Mouse (Mus musculus) embryonic facial prominence, embryonic 15.5 days (tissue): ENCODE data around the gene Zc3h13. TPM values are rescaled to one million over a fixed set of nuclear protein-coding genes. Genes with fewer than 3 reads are reported as not detected.

Experiments
- ATAC-seq: fragments of 200-750 bp; cut with Nextera tagmentation; 2 replicates; pipeline ENCODE4 v1.8.0; 2017; ENCODE audit warnings: low read depth, moderate TSS enrichment; ENCODE audit not compliant: insufficient number of reproducible peaks, low FRiP score, low TSS enrichment
- H3K27ac ChIP-seq: fragments of 300-500 bp; sonication (generic); replicated peaks from 2 replicates; pipeline ENCODE4 v1.5.1; 2015; ENCODE audit warnings: mild to moderate bottlenecking, inconsistent platforms
- H3K27me3 ChIP-seq: fragments of 300-500 bp; sonication (generic); 2 replicates; pipeline ENCODE4 v1.6.1; 2015; ENCODE audit warnings: inconsistent platforms
- H3K36me3 ChIP-seq: fragments of 300-500 bp; sonication (generic); 2 replicates; pipeline ENCODE4 v1.6.1; 2015; ENCODE audit warnings: mild to moderate bottlenecking, inconsistent platforms
- H3K4me1 ChIP-seq: fragments of 300-500 bp; sonication (generic); 2 replicates; pipeline ENCODE4 v1.6.1; 2015; ENCODE audit warnings: inconsistent platforms
- H3K4me2 ChIP-seq: fragments of 300-500 bp; sonication (generic); replicated peaks from 2 replicates; pipeline ENCODE4 v1.6.1; 2015; ENCODE audit warnings: mild to moderate bottlenecking, inconsistent platforms
- H3K4me3 ChIP-seq: fragments of 300-500 bp; sonication (generic); replicated peaks from 2 replicates; pipeline ENCODE4 v1.5.1; 2015; ENCODE audit warnings: mild to moderate bottlenecking, inconsistent platforms
- H3K9ac ChIP-seq: fragments of 300-500 bp; sonication (generic); 2 replicates; pipeline ENCODE4 v1.6.1; 2015; ENCODE audit warnings: inconsistent platforms
- H3K9me3 ChIP-seq: fragments of 300-500 bp; sonication (generic); replicated peaks from 2 replicates; pipeline ENCODE4 v1.6.1; 2016; ENCODE audit warnings: inconsistent platforms
- WGBS: fragments of 180-500 bp; shearing (Covaris S2); methylation state at CpG from one replicate; pipeline ENCODE4 v1.1.7; 2015; 5-methylcytosine and 5-hydroxymethylcytosine counted together
- polyA plus RNA-seq: library from polyadenylated mRNA; unstranded; fragments of >200 nt; fragmentation: Nextera tagmentation; extraction: Ambion mirVana; gene quantifications from 2 replicates; pipeline ENCODE4 v1.2.1, GENCODE M21; 2015

The Zc3h13 gene
- polyA plus RNA-seq, 1 experiment from 2014 or later, result 34.2 TPM

- H3K4me1 ChIP-seq, result no peaks in the 10 kb centered on the region
- H3K9ac ChIP-seq, result no peak overlapping the region
- H3K27me3 ChIP-seq, result no peaks in the 10 kb centered on the region
- no peak overlapping the region for H3K4me3 ChIP-seq
- H3K4me2 ChIP-seq, result no peak overlapping the region
- no peak for ATAC-seq
- 75% methylated on average over 8 of the region's 8 CpGs for WGBS
- peaks cover 49% of the 10 kb centered on the region for H3K36me3 ChIP-seq
- H3K27ac ChIP-seq, result no peak overlapping the region
- no peaks in the 10 kb centered on the region for H3K9me3 ChIP-seq
These were observed 43.9 kb downstream of the Zc3h13 start for GRCm38 (mm10) chr14:75328062-75328461.

- peaks cover 46% of the 10 kb centered on the region for H3K36me3 ChIP-seq
- no peaks in the 10 kb centered on the region for H3K9me3 ChIP-seq
- H3K4me2 ChIP-seq, result no peak overlapping the region
- no peak overlapping the region for H3K27ac ChIP-seq
- WGBS, result 81% methylated on average over 6 of the region's 6 CpGs
- no peak for ATAC-seq
- H3K27me3 ChIP-seq, result no peaks in the 10 kb centered on the region
- H3K4me1 ChIP-seq, result no peaks in the 10 kb centered on the region
- H3K9ac ChIP-seq, result no peak overlapping the region
- no peak overlapping the region for H3K4me3 ChIP-seq
These were observed 46.4 kb downstream of the Zc3h13 start for GRCm38 (mm10) chr14:75330621-75331020.

GRCm38 (mm10) chr14:75334321-75334720 lies 50.1 kb downstream of the Zc3h13 start:
- H3K27ac ChIP-seq, result no peak overlapping the region
- H3K4me2 ChIP-seq, result no peak overlapping the region
- H3K4me3 ChIP-seq, result no peak overlapping the region
- 93% methylated on average over 4 of the region's 4 CpGs for WGBS
- no peak for ATAC-seq
- peaks cover 64% of the 10 kb centered on the region for H3K36me3 ChIP-seq
- H3K9me3 ChIP-seq, result no peaks in the 10 kb centered on the region
- H3K9ac ChIP-seq, result no peak overlapping the region
- H3K4me1 ChIP-seq, result no peaks in the 10 kb centered on the region
- no peaks in the 10 kb centered on the region for H3K27me3 ChIP-seq

GRCm38 (mm10) chr14:75337884-75338283 lies 53.7 kb downstream of the Zc3h13 start:
- ATAC-seq, result no peak
- Histone ChIP-seq H3K4me2 (no peak overlapping the region), H3K27ac (no peak overlapping the region), H3K36me3 (peaks cover 40% of the 10 kb centered on the region), H3K9me3 (no peaks in the 10 kb centered on the region), H3K9ac (no peak overlapping the region), H3K27me3 (no peaks in the 10 kb centered on the region), H3K4me3 (no peak overlapping the region), H3K4me1 (no peaks in the 10 kb centered on the region)
- 93% methylated on average over 2 of the region's 2 CpGs for WGBS

- no peak overlapping the region for H3K27ac ChIP-seq
- H3K9me3 ChIP-seq, result no peaks in the 10 kb centered on the region
- WGBS, result 69% methylated on average over 5 of the region's 5 CpGs
- no peaks in the 10 kb centered on the region for H3K4me1 ChIP-seq
- no peaks in the 10 kb centered on the region for H3K27me3 ChIP-seq
- no peak overlapping the region for H3K4me3 ChIP-seq
- H3K4me2 ChIP-seq, result no peak overlapping the region
- H3K9ac ChIP-seq, result no peak overlapping the region
- H3K36me3 ChIP-seq, result peaks cover 11% of the 10 kb centered on the region; the same call in 1 of the 2 replicates
- no peak for ATAC-seq
These were observed 61.9 kb downstream of the Zc3h13 start for GRCm38 (mm10) chr14:75346041-75346440.

GRCm38 (mm10) chr14:75351626-75352025 lies 67.5 kb downstream of the Zc3h13 start:
- Histone ChIP-seq H3K36me3 (no peaks in the 10 kb centered on the region), H3K4me1 (no peaks in the 10 kb centered on the region), H3K27me3 (no peaks in the 10 kb centered on the region), H3K9me3 (no peaks in the 10 kb centered on the region), H3K4me3 (no peak overlapping the region), H3K4me2 (no peak overlapping the region), H3K9ac (no peak overlapping the region), H3K27ac (no peak overlapping the region)
- WGBS, result 38% methylated on average over 4 of the region's 4 CpGs
- ATAC-seq, result no peak

GRCm38 (mm10) chr14:75363316-75363715 lies 79.1 kb downstream of the Zc3h13 start:
- no peak overlapping the region for H3K27ac ChIP-seq
- H3K36me3 ChIP-seq, result no peaks in the 10 kb centered on the region
- no peaks in the 10 kb centered on the region for H3K4me1 ChIP-seq
- no peak overlapping the region for H3K9ac ChIP-seq
- ATAC-seq, result no peak
- H3K27me3 ChIP-seq, result no peaks in the 10 kb centered on the region
- H3K9me3 ChIP-seq, result no peaks in the 10 kb centered on the region
- no peak overlapping the region for H3K4me3 ChIP-seq
- 55% methylated on average over 6 of the region's 6 CpGs for WGBS
- no peak overlapping the region for H3K4me2 ChIP-seq

- WGBS, result 77% methylated on average over 9 of the region's 9 CpGs
- Histone ChIP-seq H3K9me3 (no peaks in the 10 kb centered on the region), H3K4me3 (no peak overlapping the region), H3K4me1 (no peaks in the 10 kb centered on the region), H3K4me2 (no peak overlapping the region), H3K27ac (no peak overlapping the region), H3K27me3 (no peaks in the 10 kb centered on the region), H3K9ac (no peak overlapping the region), H3K36me3 (no peaks in the 10 kb centered on the region)
- ATAC-seq, result no peak
These were observed 81.3 kb downstream of the Zc3h13 start for GRCm38 (mm10) chr14:75365301-75366035.

GRCm38 (mm10) chr14:75366741-75367140 lies 82.6 kb downstream of the Zc3h13 start:
- WGBS, result 24% methylated on average over 11 of the region's 11 CpGs
- no peak for ATAC-seq
- no peak overlapping the region for H3K4me3 ChIP-seq
- no peak overlapping the region for H3K27ac ChIP-seq
- H3K4me2 ChIP-seq, result no peak overlapping the region
- H3K27me3 ChIP-seq, result no peaks in the 10 kb centered on the region
- H3K4me1 ChIP-seq, result no peaks in the 10 kb centered on the region
- H3K36me3 ChIP-seq, result no peaks in the 10 kb centered on the region
- no peak overlapping the region for H3K9ac ChIP-seq
- H3K9me3 ChIP-seq, result no peaks in the 10 kb centered on the region

- Histone ChIP-seq H3K4me2 (no peak overlapping the region), H3K36me3 (no peaks in the 10 kb centered on the region), H3K9ac (no peak overlapping the region), H3K27me3 (no peaks in the 10 kb centered on the region), H3K9me3 (no peaks in the 10 kb centered on the region), H3K27ac (no peak overlapping the region), H3K4me1 (no peaks in the 10 kb centered on the region), H3K4me3 (no peak overlapping the region)
- 51% methylated on average over 3 of the region's 3 CpGs for WGBS
- ATAC-seq, result no peak
These were observed 83.3 kb downstream of the Zc3h13 start for GRCm38 (mm10) chr14:75367503-75367902.

GRCm38 (mm10) chr14:75369880-75370279 lies 85.7 kb downstream of the Zc3h13 start:
- no peak for ATAC-seq
- 82% methylated on average over 5 of the region's 5 CpGs for WGBS
- H3K4me3 ChIP-seq, result no peak overlapping the region

GRCm38 (mm10) chr14:75375006-75375598 lies 90.9 kb downstream of the Zc3h13 start:
- Histone ChIP-seq H3K4me1 (no peaks in the 10 kb centered on the region), H3K36me3 (no peaks in the 10 kb centered on the region), H3K9ac (no peak overlapping the region), H3K27me3 (no peaks in the 10 kb centered on the region), H3K9me3 (no peaks in the 10 kb centered on the region), H3K27ac (no peak overlapping the region), H3K4me3 (no peak overlapping the region), H3K4me2 (no peak overlapping the region)
- ATAC-seq, result no peak
- WGBS, result 66% methylated on average over 11 of the region's 11 CpGs

More at GRCm38 (mm10) chr14:75369880-75370279, 85.7 kb downstream of the Zc3h13 start:
- H3K36me3 ChIP-seq, result no peaks in the 10 kb centered on the region
- H3K4me1 ChIP-seq, result no peaks in the 10 kb centered on the region
- no peaks in the 10 kb centered on the region for H3K27me3 ChIP-seq
- no peak overlapping the region for H3K4me2 ChIP-seq
- no peaks in the 10 kb centered on the region for H3K9me3 ChIP-seq
- no peak overlapping the region for H3K9ac ChIP-seq
- H3K27ac ChIP-seq, result no peak overlapping the region
